Mouse (Mus musculus): ENCODE measurements around the gene Fbxl22. TPM values are rescaled to one million over a fixed set of nuclear protein-coding genes. Genes with fewer than 3 reads are reported as not detected.

Gene Fbxl22
- polyA plus RNA-seq, 1 experiment from 2014 or later, result 61.8 TPM

- H3K36me3 ChIP-seq (ENCODE audit: control insufficient read depth, insufficient read depth, low read length), result peaks cover 13% of the 10 kb centered on the region
- WGBS (ENCODE audit: insufficient replicate concordance), result 62% methylated on average over 9 of the region's 9 CpGs
- H3K9ac ChIP-seq (ENCODE audit: low read depth, low read length), result peak overlapping the region; percentile 40; the same call in 1 of the 2 replicates
- peak overlapping the region; percentile 36 for H3K27ac ChIP-seq (ENCODE audit: low read depth, low read length)
- H3K4me1 ChIP-seq (ENCODE audit: control insufficient read depth, insufficient read depth, low read length), result peaks cover 8% of the 10 kb centered on the region
- no peaks in the 10 kb centered on the region for H3K27me3 ChIP-seq (ENCODE audit: control insufficient read depth, insufficient read depth, low read length)
- H3K4me3 ChIP-seq (ENCODE audit: low read depth, low read length), result no peak overlapping the region
- H3K9me3 ChIP-seq (replicated peaks; ENCODE audit: control insufficient read depth, low read length), result no peaks in the 10 kb centered on the region
- 0 out of 2 replicates have a peak, but pooled peaks have one; percentile 52 for ATAC-seq (replicated peaks; ENCODE audit: insufficient number of reproducible peaks, low FRiP score, low TSS enrichment)
- H3K4me2 ChIP-seq, result no peak overlapping the region
These were observed 9.1 kb downstream of the Fbxl22 start for GRCm38 (mm10) chr9:66505141-66505917.

GRCm38 (mm10) chr9:66504518-66504917 lies 9.9 kb downstream of the Fbxl22 start:
- Histone ChIP-seq H3K4me2 (no peak overlapping the region), H3K36me3 (ENCODE audit: control insufficient read depth, insufficient read depth, low read length) (peaks cover 15% of the 10 kb centered on the region), H3K27me3 (ENCODE audit: control insufficient read depth, insufficient read depth, low read length) (no peaks in the 10 kb centered on the region), H3K4me1 (ENCODE audit: control insufficient read depth, insufficient read depth, low read length) (peaks cover 7% of the 10 kb centered on the region), H3K27ac (ENCODE audit: low read depth, low read length) (no peak overlapping the region), H3K9me3 (replicated peaks; ENCODE audit: control insufficient read depth, low read length) (no peaks in the 10 kb centered on the region), H3K9ac (ENCODE audit: low read depth, low read length) (no peak overlapping the region), H3K4me3 (ENCODE audit: low read depth, low read length) (no peak overlapping the region)
- 90% methylated on average over 13 of the region's 13 CpGs for WGBS (ENCODE audit: insufficient replicate concordance)
- no peak for ATAC-seq (replicated peaks; ENCODE audit: insufficient number of reproducible peaks, low FRiP score, low TSS enrichment)

GRCm38 (mm10) chr9:66503879-66504411 lies 10.4 kb downstream of the Fbxl22 start:
- Histone ChIP-seq H3K4me3 (ENCODE audit: low read depth, low read length) (no peak overlapping the region), H3K27ac (ENCODE audit: low read depth, low read length) (no peak overlapping the region), H3K4me2 (no peak overlapping the region), H3K9me3 (replicated peaks; ENCODE audit: control insufficient read depth, low read length) (no peaks in the 10 kb centered on the region), H3K36me3 (ENCODE audit: control insufficient read depth, insufficient read depth, low read length) (peaks cover 15% of the 10 kb centered on the region), H3K9ac (ENCODE audit: low read depth, low read length) (no peak overlapping the region), H3K27me3 (ENCODE audit: control insufficient read depth, insufficient read depth, low read length) (no peaks in the 10 kb centered on the region), H3K4me1 (ENCODE audit: control insufficient read depth, insufficient read depth, low read length) (peaks cover 7% of the 10 kb centered on the region)
- no peak for ATAC-seq (replicated peaks; ENCODE audit: insufficient number of reproducible peaks, low FRiP score, low TSS enrichment)
- 70% methylated on average over 4 of the region's 4 CpGs for WGBS (ENCODE audit: insufficient replicate concordance)

DNA sequence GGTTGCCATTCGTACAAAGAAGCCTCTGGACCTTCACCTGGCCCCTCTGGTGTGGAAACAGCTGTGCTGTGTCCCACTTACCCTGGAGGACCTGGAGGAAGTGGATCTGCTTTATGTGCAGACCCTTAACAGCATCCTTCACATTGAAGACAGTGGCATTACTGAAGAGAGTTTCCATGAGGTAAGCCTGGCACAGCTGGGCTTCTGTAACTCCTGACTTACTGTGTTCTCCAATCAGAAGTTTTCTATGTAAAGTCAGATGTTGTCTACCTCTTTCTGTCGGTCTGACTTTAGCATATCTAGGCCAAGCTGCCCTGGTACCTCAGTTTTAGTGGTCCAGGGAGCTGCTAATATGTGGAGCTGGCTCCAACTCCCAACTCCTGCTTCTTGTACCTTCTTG lies 13.1 kb downstream of the Fbxl22 start:
- no peak for ATAC-seq (replicated peaks; ENCODE audit: insufficient number of reproducible peaks, low FRiP score, low TSS enrichment)
- 83% methylated on average over 2 of the region's 2 CpGs for WGBS (ENCODE audit: insufficient replicate concordance)
- Histone ChIP-seq H3K4me1 (ENCODE audit: control insufficient read depth, insufficient read depth, low read length) (peaks cover 7% of the 10 kb centered on the region; the same call in 1 of the 2 replicates), H3K9ac (ENCODE audit: low read depth, low read length) (no peak overlapping the region), H3K4me3 (ENCODE audit: low read depth, low read length) (no peak overlapping the region), H3K27ac (ENCODE audit: low read depth, low read length) (no peak overlapping the region), H3K4me2 (no peak overlapping the region), H3K27me3 (ENCODE audit: control insufficient read depth, insufficient read depth, low read length) (no peaks in the 10 kb centered on the region), H3K36me3 (ENCODE audit: control insufficient read depth, insufficient read depth, low read length) (peaks cover 28% of the 10 kb centered on the region), H3K9me3 (replicated peaks; ENCODE audit: control insufficient read depth, low read length) (no peaks in the 10 kb centered on the region)

GRCm38 (mm10) chr9:66493992-66494391 lies 20.4 kb downstream of the Fbxl22 start:
- H3K4me1 ChIP-seq (ENCODE audit: control insufficient read depth, insufficient read depth, low read length), result peaks cover 3% of the 10 kb centered on the region; the same call in 1 of the 2 replicates
- no peak overlapping the region for H3K27ac ChIP-seq (ENCODE audit: low read depth, low read length)
- H3K4me2 ChIP-seq, result no peak overlapping the region
- peaks cover 28% of the 10 kb centered on the region for H3K36me3 ChIP-seq (ENCODE audit: control insufficient read depth, insufficient read depth, low read length)
- no peak for ATAC-seq (replicated peaks; ENCODE audit: insufficient number of reproducible peaks, low FRiP score, low TSS enrichment)
- no peak overlapping the region for H3K9ac ChIP-seq (ENCODE audit: low read depth, low read length)
- no peaks in the 10 kb centered on the region for H3K9me3 ChIP-seq (replicated peaks; ENCODE audit: control insufficient read depth, low read length)
- H3K4me3 ChIP-seq (ENCODE audit: low read depth, low read length), result no peak overlapping the region
- H3K27me3 ChIP-seq (ENCODE audit: control insufficient read depth, insufficient read depth, low read length), result no peaks in the 10 kb centered on the region

DNA sequence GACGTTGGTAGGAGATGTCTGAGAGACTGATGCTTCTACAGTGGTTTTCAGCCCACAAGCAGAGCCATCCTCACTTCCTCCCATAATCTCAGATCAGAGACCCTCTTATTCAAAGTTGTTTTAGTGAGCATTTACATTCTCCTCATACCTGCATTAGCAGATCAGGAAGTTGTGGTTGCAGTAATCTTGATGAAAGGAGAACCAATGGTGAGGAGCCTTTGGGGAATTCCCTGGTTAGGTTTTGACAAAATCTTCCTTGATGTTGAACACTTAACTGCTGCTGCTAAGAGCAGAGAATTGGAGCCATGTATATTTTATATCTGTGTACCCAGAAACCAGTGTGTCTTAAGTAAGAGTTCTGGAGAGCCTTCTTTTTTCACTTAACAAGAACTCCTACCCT lies 22.0 kb downstream of the Fbxl22 start:
- no peak overlapping the region for H3K9ac ChIP-seq (ENCODE audit: low read depth, low read length)
- H3K4me2 ChIP-seq, result no peak overlapping the region
- H3K36me3 ChIP-seq (ENCODE audit: control insufficient read depth, insufficient read depth, low read length), result peaks cover 23% of the 10 kb centered on the region
- H3K27me3 ChIP-seq (ENCODE audit: control insufficient read depth, insufficient read depth, low read length), result no peaks in the 10 kb centered on the region
- H3K4me3 ChIP-seq (ENCODE audit: low read depth, low read length), result no peak overlapping the region
- no peaks in the 10 kb centered on the region for H3K9me3 ChIP-seq (replicated peaks; ENCODE audit: control insufficient read depth, low read length)
- peaks cover 5% of the 10 kb centered on the region; the same call in 1 of the 2 replicates for H3K4me1 ChIP-seq (ENCODE audit: control insufficient read depth, insufficient read depth, low read length)
- H3K27ac ChIP-seq (ENCODE audit: low read depth, low read length), result no peak overlapping the region
- ATAC-seq (replicated peaks; ENCODE audit: insufficient number of reproducible peaks, low FRiP score, low TSS enrichment), result no peak
- WGBS (ENCODE audit: insufficient replicate concordance), result 74% methylated on average over 1 of the region's 1 CpGs

- Histone ChIP-seq H3K9me3 (replicated peaks; ENCODE audit: control insufficient read depth, low read length) (no peaks in the 10 kb centered on the region), H3K36me3 (ENCODE audit: control insufficient read depth, insufficient read depth, low read length) (peaks cover 20% of the 10 kb centered on the region), H3K4me3 (ENCODE audit: low read depth, low read length) (no peak overlapping the region), H3K4me1 (ENCODE audit: control insufficient read depth, insufficient read depth, low read length) (peaks cover 5% of the 10 kb centered on the region; the same call in 1 of the 2 replicates), H3K9ac (ENCODE audit: low read depth, low read length) (no peak overlapping the region), H3K27ac (ENCODE audit: low read depth, low read length) (no peak overlapping the region), H3K4me2 (no peak overlapping the region), H3K27me3 (ENCODE audit: control insufficient read depth, insufficient read depth, low read length) (no peaks in the 10 kb centered on the region)
- no peak for ATAC-seq (replicated peaks; ENCODE audit: insufficient number of reproducible peaks, low FRiP score, low TSS enrichment)
These were observed 25.6 kb downstream of the Fbxl22 start for GRCm38 (mm10) chr9:66488786-66489185.

DNA sequence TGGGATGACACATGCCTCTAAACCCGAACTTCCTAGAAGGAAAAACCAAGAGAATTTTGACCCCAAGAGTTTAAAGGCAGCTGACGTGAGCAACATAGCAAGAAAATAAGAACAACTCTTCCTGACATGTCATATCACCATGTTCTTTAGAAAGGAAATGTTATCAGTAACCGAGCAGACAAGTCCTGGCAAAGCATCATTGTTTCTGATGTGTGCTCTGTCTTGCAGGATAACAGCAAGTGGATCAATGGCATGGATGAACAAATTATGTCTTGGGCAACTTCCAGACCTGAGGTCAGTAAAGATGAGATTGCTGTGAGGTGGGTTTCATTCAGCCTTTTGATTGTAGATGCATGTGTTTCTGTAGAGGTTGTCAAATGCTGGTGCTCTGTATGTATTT lies 31.0 kb downstream of the Fbxl22 start:
- 71% methylated on average over 3 of the region's 3 CpGs for WGBS (ENCODE audit: insufficient replicate concordance)
- Histone ChIP-seq H3K9me3 (replicated peaks; ENCODE audit: control insufficient read depth, low read length) (no peaks in the 10 kb centered on the region), H3K36me3 (ENCODE audit: control insufficient read depth, insufficient read depth, low read length) (peaks cover 18% of the 10 kb centered on the region), H3K4me2 (no peak overlapping the region), H3K4me3 (ENCODE audit: low read depth, low read length) (no peak overlapping the region), H3K27ac (ENCODE audit: low read depth, low read length) (no peak overlapping the region), H3K4me1 (ENCODE audit: control insufficient read depth, insufficient read depth, low read length) (0 out of 2 replicates have a peak, but pooled peaks cover 1% of the 10 kb centered on the region), H3K9ac (ENCODE audit: low read depth, low read length) (no peak overlapping the region), H3K27me3 (ENCODE audit: control insufficient read depth, insufficient read depth, low read length) (no peaks in the 10 kb centered on the region)
- ATAC-seq (replicated peaks; ENCODE audit: insufficient number of reproducible peaks, low FRiP score, low TSS enrichment), result no peak

DNA sequence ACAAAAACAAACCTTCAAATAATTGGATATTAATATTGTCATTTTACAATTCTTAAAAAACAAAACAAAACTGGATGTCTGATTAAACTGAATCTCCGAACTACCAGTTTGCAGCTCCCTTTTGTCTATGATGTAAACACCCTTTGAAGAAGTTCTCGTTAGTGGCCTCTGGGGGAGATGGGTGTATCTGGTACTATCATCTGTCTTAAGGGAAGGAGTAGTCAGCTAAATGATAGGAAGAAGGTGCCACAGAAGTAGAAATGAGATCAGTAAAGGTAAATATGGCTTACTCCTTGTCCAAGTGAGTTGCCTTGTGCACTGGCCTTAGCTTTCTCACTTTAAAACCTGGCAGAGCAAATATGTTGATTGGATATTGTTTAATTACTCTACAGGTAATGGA lies 36.6 kb downstream of the Fbxl22 start:
- no peaks in the 10 kb centered on the region for H3K9me3 ChIP-seq (replicated peaks; ENCODE audit: control insufficient read depth, low read length)
- H3K36me3 ChIP-seq (ENCODE audit: control insufficient read depth, insufficient read depth, low read length), result peaks cover 13% of the 10 kb centered on the region
- H3K9ac ChIP-seq (ENCODE audit: low read depth, low read length), result no peak overlapping the region
- ATAC-seq (replicated peaks; ENCODE audit: insufficient number of reproducible peaks, low FRiP score, low TSS enrichment), result no peak
- H3K4me2 ChIP-seq, result no peak overlapping the region
- H3K27me3 ChIP-seq (ENCODE audit: control insufficient read depth, insufficient read depth, low read length), result no peaks in the 10 kb centered on the region
- 79% methylated on average over 2 of the region's 2 CpGs for WGBS (ENCODE audit: insufficient replicate concordance)
- no peaks in the 10 kb centered on the region for H3K4me1 ChIP-seq (ENCODE audit: control insufficient read depth, insufficient read depth, low read length)
- no peak overlapping the region for H3K4me3 ChIP-seq (ENCODE audit: low read depth, low read length)
- H3K27ac ChIP-seq (ENCODE audit: low read depth, low read length), result no peak overlapping the region

All from heart, embryonic 11.5 days (tissue).